Mouse (Mus musculus) cortical plate, adult 2 months (tissue): ENCODE measurements around the gene Slc16a3.

Experiments
- CTCF ChIP-seq: fragments of 200-500 bp; IDR thresholded peaks from 2 replicates; pipeline ENCODE4 v1.5.1; 2011; ENCODE audit warnings: mild to moderate bottlenecking, control low read depth, low read length; ENCODE audit not compliant: insufficient read depth; ENCODE audit errors: extremely low read depth
- POLR2A ChIP-seq: fragments of 200-500 bp; IDR thresholded peaks from 2 replicates; pipeline ENCODE4 v1.6.1; 2011; ENCODE audit warnings: mild to moderate bottlenecking, low read length, control low read depth; ENCODE audit not compliant: insufficient read depth; ENCODE audit errors: extremely low read depth

GRCm38 (mm10) chr11:120959066-120959465 is 10.8 kb downstream of the Slc16a3 start:
- TF ChIP-seq POLR2A (no peak), CTCF (no peak)
